Mouse (Mus musculus) MEL (cell line): Measurements from ENCODE around the gene Vps8. TPM values are rescaled to one million over a fixed set of nuclear protein-coding genes. Genes with fewer than 3 reads are reported as not detected.

Experiments used
- DNase-seq: peaks from one replicate; pipeline ENCODE4 v3.0.0; 2011; ENCODE audit warnings: low read depth, low spot score
- H3K27ac ChIP-seq: 2 replicates; pipeline ENCODE4 v1.5.1; 2012; ENCODE audit warnings: low read depth, mild to moderate bottlenecking, control low read depth, low read length, moderate library complexity; ENCODE audit not compliant: control insufficient read depth
- H3K27me3 ChIP-seq, 2 experiments: fragments of 150-350 bp in 1 of 2; sonication (generic) in 1 of 2; 2 replicates each; pipeline ENCODE4 v1.6.1; 2012; ENCODE audit warnings: low read length in 2 of 2, mild to moderate bottlenecking in 2 of 2, improper control_type of control experiment in 1 of 2, moderate library complexity in 1 of 2; ENCODE audit not compliant: insufficient read depth in 2 of 2, control insufficient read depth in 1 of 2
- H3K36me3 ChIP-seq, 2 experiments: 2 replicates each; pipeline ENCODE4 v1.6.1; 2012 to 2014; ENCODE audit warnings: low read length in 2 of 2, improper control_type of control experiment in 1 of 2, inconsistent platforms in 1 of 2, mild to moderate bottlenecking in 1 of 2; ENCODE audit not compliant: insufficient read depth in 2 of 2, control insufficient read depth in 1 of 2
- H3K4me1 ChIP-seq, 2 experiments: fragments of 150-350 bp in 1 of 2; sonication (generic) in 1 of 2; 2 replicates each; pipeline ENCODE4 v1.6.1; 2012; ENCODE audit warnings: low read length in 2 of 2, improper control_type of control experiment in 1 of 2, mild to moderate bottlenecking in 1 of 2; ENCODE audit not compliant: insufficient read depth in 2 of 2, control insufficient read depth in 1 of 2
- H3K4me3 ChIP-seq, 2 experiments: fragments of 150-350 bp in 1 of 2; sonication (generic) in 1 of 2; 2 replicates each; pipeline ENCODE4 v1.5.1; 2012; ENCODE audit warnings: low read depth in 2 of 2, low read length in 2 of 2, mild to moderate bottlenecking in 2 of 2, moderate library complexity in 2 of 2, control low read depth in 1 of 2, improper control_type of control experiment in 1 of 2; ENCODE audit not compliant: control insufficient read depth in 1 of 2, insufficient read depth in 1 of 2
- H3K79me2 ChIP-seq: 2 replicates; pipeline ENCODE4 v1.6.1; 2012; ENCODE audit warnings: mild to moderate bottlenecking, low read length, moderate library complexity; ENCODE audit not compliant: control insufficient read depth, poor library complexity, insufficient read depth
- H3K9ac ChIP-seq: 2 replicates; pipeline ENCODE4 v1.6.1; 2012; ENCODE audit warnings: low read depth, mild to moderate bottlenecking, control low read depth, low read length, moderate library complexity; ENCODE audit not compliant: control insufficient read depth, poor library complexity, severe bottlenecking
- H3K9me3 ChIP-seq: fragments of 150-350 bp; sonication (generic); replicated peaks from 2 replicates; pipeline ENCODE4 v1.6.1; 2012; ENCODE audit warnings: mild to moderate bottlenecking, low read length, improper control_type of control experiment, moderate library complexity; ENCODE audit not compliant: insufficient read depth
- BHLHE40 ChIP-seq: IDR thresholded peaks from 2 replicates; pipeline ENCODE4 v1.6.1; 2012; ENCODE audit warnings: low read depth, mild to moderate bottlenecking, inconsistent platforms, low read length, improper control_type of control experiment, borderline replicate concordance
- CHD1 ChIP-seq: IDR thresholded peaks from 2 replicates; pipeline ENCODE4 v1.6.1; 2012; ENCODE audit warnings: low read depth, mild to moderate bottlenecking, inconsistent platforms, low read length, improper control_type of control experiment
- CHD2 ChIP-seq: IDR thresholded peaks from 2 replicates; pipeline ENCODE4 v1.6.1; 2011; ENCODE audit warnings: low read length, improper control_type of control experiment
- CTCF ChIP-seq, 3 experiments: IDR thresholded peaks in 2 of 3; conservative IDR thresholded peaks in 1 of 3; 2 replicates each; pipeline ENCODE4 v1.5.1; 2011 to 2012; ENCODE audit warnings: low read length in 3 of 3, low read depth in 2 of 3, mild to moderate bottlenecking in 2 of 3, improper control_type of control experiment in 1 of 3, inconsistent platforms in 1 of 3, mixed read lengths in 1 of 3, moderate library complexity in 1 of 3; ENCODE audit not compliant: control insufficient read depth in 1 of 3, insufficient read depth in 1 of 3, poor library complexity in 1 of 3, severe bottlenecking in 1 of 3
- E2F4 ChIP-seq: IDR thresholded peaks from 2 replicates; pipeline ENCODE4 v1.6.1; 2011; ENCODE audit warnings: low read depth, low read length, improper control_type of control experiment, borderline replicate concordance
- ELF1 ChIP-seq: IDR thresholded peaks from 2 replicates; pipeline ENCODE4 v1.6.1; 2014; ENCODE audit warnings: low read depth, mild to moderate bottlenecking, inconsistent platforms, low read length, improper control_type of control experiment, moderate library complexity
- EP300 ChIP-seq, 2 experiments: IDR thresholded peaks; 2 replicates each; pipeline ENCODE4 v1.6.1; 2011; ENCODE audit warnings: improper control_type of control experiment in 2 of 2, low read length in 2 of 2, low read depth in 1 of 2, mild to moderate bottlenecking in 1 of 2
- ETS1 ChIP-seq: IDR thresholded peaks from 2 replicates; pipeline ENCODE4 v1.6.1; 2012; ENCODE audit warnings: low read depth, mild to moderate bottlenecking, inconsistent platforms, low read length, improper control_type of control experiment, moderate library complexity
- GATA1 ChIP-seq: IDR thresholded peaks from 2 replicates; pipeline ENCODE4 v1.6.1; 2011; ENCODE audit warnings: low read depth, low read length, improper control_type of control experiment
- HCFC1 ChIP-seq: IDR thresholded peaks from 2 replicates; pipeline ENCODE4 v1.6.1; 2012; ENCODE audit warnings: low read depth, mild to moderate bottlenecking, inconsistent platforms, low read length, improper control_type of control experiment, moderate library complexity
- JUND ChIP-seq: IDR thresholded peaks from 2 replicates; pipeline ENCODE4 v1.6.1; 2011; ENCODE audit warnings: low read depth, mild to moderate bottlenecking, improper control_type of control experiment, low read length
- MAX ChIP-seq: IDR thresholded peaks from 2 replicates; pipeline ENCODE4 v1.6.1; 2011; ENCODE audit warnings: low read length, improper control_type of control experiment
- MAZ ChIP-seq: IDR thresholded peaks from 2 replicates; pipeline ENCODE4 v1.6.1; 2012; ENCODE audit warnings: low read depth, mild to moderate bottlenecking, inconsistent platforms, low read length, improper control_type of control experiment
- MEF2A ChIP-seq: IDR thresholded peaks from 2 replicates; pipeline ENCODE4 v1.6.1; 2014; ENCODE audit warnings: low read depth, mild to moderate bottlenecking, inconsistent platforms, low read length, improper control_type of control experiment; ENCODE audit not compliant: poor library complexity, insufficient replicate concordance, severe bottlenecking; ENCODE audit errors: extremely low read depth
- MXI1 ChIP-seq: IDR thresholded peaks from 2 replicates; pipeline ENCODE4 v1.6.1; 2011; ENCODE audit warnings: mild to moderate bottlenecking, low read depth, low read length, improper control_type of control experiment
- MYC ChIP-seq: IDR thresholded peaks from 2 replicates; pipeline ENCODE4 v1.6.1; 2011; ENCODE audit warnings: low read depth, mild to moderate bottlenecking, low read length, improper control_type of control experiment, moderate library complexity
- NELFE ChIP-seq: IDR thresholded peaks from 2 replicates; pipeline ENCODE4 v1.6.1; 2011; ENCODE audit warnings: low read depth, low read length, improper control_type of control experiment
- NRF1 ChIP-seq: IDR thresholded peaks from 2 replicates; pipeline ENCODE4 v1.6.1; 2014; ENCODE audit warnings: low read depth, mild to moderate bottlenecking, inconsistent platforms, low read length, improper control_type of control experiment, moderate library complexity; ENCODE audit not compliant: poor library complexity, insufficient read depth, severe bottlenecking
- POLR2AphosphoS5 ChIP-seq: IDR thresholded peaks from 2 replicates; pipeline ENCODE4 v1.6.1; 2012; ENCODE audit warnings: low read depth, borderline replicate concordance, mild to moderate bottlenecking, inconsistent platforms, low read length, moderate library complexity, mixed read lengths
- RAD21 ChIP-seq: IDR thresholded peaks from 2 replicates; pipeline ENCODE4 v1.6.1; 2011; ENCODE audit warnings: mild to moderate bottlenecking, low read depth, low read length, improper control_type of control experiment
- RCOR1 ChIP-seq: IDR thresholded peaks from 2 replicates; pipeline ENCODE4 v1.6.1; 2012; ENCODE audit warnings: low read depth, mild to moderate bottlenecking, inconsistent platforms, low read length, improper control_type of control experiment
- SIN3A ChIP-seq: IDR thresholded peaks from 2 replicates; pipeline ENCODE4 v1.6.1; 2012; ENCODE audit warnings: low read length, improper control_type of control experiment, inconsistent platforms
- TBP ChIP-seq: IDR thresholded peaks from 2 replicates; pipeline ENCODE4 v1.8.0; 2011; ENCODE audit warnings: low read depth, low read length, improper control_type of control experiment
- TCF12 ChIP-seq: IDR thresholded peaks from 2 replicates; pipeline ENCODE4 v1.6.1; 2014; ENCODE audit warnings: low read depth, mild to moderate bottlenecking, inconsistent platforms, low read length, improper control_type of control experiment, moderate library complexity
- UBTF ChIP-seq: IDR thresholded peaks from 2 replicates; pipeline ENCODE4 v1.6.1; 2012; ENCODE audit warnings: low read depth, mild to moderate bottlenecking, inconsistent platforms, low read length, improper control_type of control experiment, moderate library complexity, borderline replicate concordance; ENCODE audit not compliant: insufficient read depth
- USF1 ChIP-seq: IDR thresholded peaks from 2 replicates; pipeline ENCODE4 v1.6.1; 2014; ENCODE audit warnings: low read depth, mild to moderate bottlenecking, inconsistent platforms, low read length, improper control_type of control experiment, moderate library complexity
- USF2 ChIP-seq, 2 experiments: IDR thresholded peaks; 2 replicates each; pipeline ENCODE4 v1.6.1; 2011 to 2012; ENCODE audit warnings: improper control_type of control experiment in 2 of 2, low read length in 2 of 2, borderline replicate concordance in 1 of 2, inconsistent platforms in 1 of 2, low read depth in 1 of 2, mild to moderate bottlenecking in 1 of 2; ENCODE audit not compliant: insufficient read depth in 1 of 2
- ZNF384 ChIP-seq: IDR thresholded peaks from 2 replicates; pipeline ENCODE4 v1.6.1; 2012; ENCODE audit warnings: low read depth, mild to moderate bottlenecking, inconsistent platforms, low read length, improper control_type of control experiment
- polyA plus RNA-seq, 2 experiments: library from polyadenylated mRNA; stranded (reverse) in 1 of 2; unstranded in 1 of 2; fragments of >175 nt in 1 of 2; fragments of >200 nt in 1 of 2; gene quantifications; 2 replicates each; pipeline versions ENCODE4 v1.2.1 to v1.2.4; 2012; ENCODE audit warnings: low replicate concordance in 2 of 2, low read depth in 1 of 2; ENCODE audit not compliant: insufficient read length in 2 of 2, insufficient read depth in 1 of 2, missing spikeins in 1 of 2
- total RNA-seq: library from RNA; depleted of rRNA; stranded (reverse); fragments of 300-350 nt; gene quantifications from 2 replicates; pipeline ENCODE4 v1.2.3, GENCODE M21; 2012

Gene Vps8
- total and polyA plus RNA-seq, 3 experiments, result 10.5 to 14.0 TPM; not detected in 1

DNA sequence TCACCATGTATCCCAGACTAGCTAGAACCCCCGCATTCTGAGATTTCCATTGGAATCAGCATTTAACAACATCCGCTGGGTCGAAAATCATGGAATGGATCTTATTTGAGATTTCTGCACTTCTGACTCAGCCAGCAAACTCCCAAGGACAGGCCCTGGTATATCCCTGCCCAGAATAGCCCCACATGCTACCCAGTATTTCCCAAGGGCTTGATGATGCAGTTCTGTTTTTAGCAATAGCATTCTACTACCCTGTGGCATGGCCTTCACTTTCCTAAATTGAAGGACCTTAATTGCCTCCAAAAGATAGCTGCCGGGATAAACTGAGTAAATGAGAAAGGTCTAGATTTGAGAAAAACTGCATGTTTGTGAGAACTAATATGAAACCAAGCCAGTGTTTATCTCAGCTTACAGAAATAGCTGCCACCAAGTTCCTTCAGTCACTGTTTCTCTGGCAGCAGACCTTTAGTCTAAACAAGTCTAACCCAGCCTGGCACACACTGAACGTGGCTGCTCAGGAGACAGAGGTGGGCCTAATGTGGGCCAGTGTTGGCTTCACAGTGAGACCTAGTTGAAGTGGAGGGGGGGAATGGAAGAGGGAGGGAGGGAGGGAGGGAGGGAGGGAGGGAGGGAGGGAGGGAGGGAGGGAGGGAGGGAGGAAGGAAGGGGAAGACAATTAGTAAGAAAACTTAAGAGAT is 213.4 kb downstream of the Vps8 start:
- TF ChIP-seq JUND (no peak), ZNF384 (no peak), SIN3A (no peak), MAX (no peak), POLR2AphosphoS5 (no peak), MAZ (no peak), NRF1 (no peak), TBP (no peak), TCF12 (no peak), ETS1 (no peak), E2F4 (no peak), USF2 (IDR thresholded peaks at IDR 0.05; ENCODE audit: borderline replicate concordance in 1 of 2, insufficient read depth in 1 of 2, low read depth in 1 of 2, low read length in 2 of 2) (no peak), RCOR1 (no peak), EP300 (IDR thresholded peaks at IDR 0.05; ENCODE audit: low read depth in 1 of 2, low read length in 2 of 2) (no peak), CTCF (IDR thresholded peaks at IDR 0.05 in 2 of 3, conservative IDR thresholded peaks at IDR 0.05 in 1 of 3; ENCODE audit: control insufficient read depth in 1 of 3, insufficient read depth in 1 of 3, low read depth in 2 of 3, low read length in 3 of 3, poor library complexity in 1 of 3, severe bottlenecking in 1 of 3) (no peak), MEF2A (no peak), GATA1 (no peak)
- no peak overlapping the region for H3K27ac ChIP-seq
- H3K4me1 ChIP-seq, result peaks cover 0 to 8% of the 10 kb centered on the region in 2 experiments; a peak in 2 of 4 replicates
- H3K27me3 ChIP-seq, result no peaks in the 10 kb centered on the region
- H3K9ac ChIP-seq, result no peak overlapping the region
- H3K4me3 ChIP-seq, result no peak overlapping the region
- DNase-seq, result no peak
- no peaks in the 10 kb centered on the region for H3K9me3 ChIP-seq
- H3K36me3 ChIP-seq, result no peaks in the 10 kb centered on the region
- H3K79me2 ChIP-seq, result no peaks in the 10 kb centered on the region

DNA sequence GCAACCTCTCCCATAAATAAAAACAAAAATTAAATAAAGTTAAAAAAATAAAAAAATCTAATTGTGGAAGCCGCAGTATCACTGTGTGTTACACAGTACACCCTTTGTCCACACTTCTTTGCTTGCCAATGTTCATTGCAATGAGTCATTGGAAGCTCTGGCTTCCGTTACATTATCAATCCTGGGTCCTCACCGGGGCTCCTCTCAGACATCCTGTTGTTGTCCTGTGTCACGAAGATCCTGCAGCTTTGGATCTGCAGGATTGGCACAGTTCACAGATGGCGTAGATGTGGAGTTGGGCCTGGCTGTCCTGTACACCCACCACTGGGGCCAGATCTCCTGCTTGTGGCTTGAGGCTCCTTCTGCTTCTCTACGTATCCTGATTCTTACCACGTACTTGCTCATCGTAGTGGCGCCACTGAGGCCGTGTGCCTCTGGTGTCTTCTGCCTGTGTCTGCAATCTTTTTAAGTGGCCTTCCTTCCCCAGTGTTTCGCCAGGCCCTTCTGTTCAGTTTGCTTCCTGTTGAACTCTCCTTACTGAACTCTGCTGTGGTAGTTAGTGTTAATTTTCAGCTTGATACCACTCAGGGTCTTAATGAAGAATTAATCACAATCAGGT is 214.4 kb downstream of the Vps8 start:
- no peaks in the 10 kb centered on the region for H3K27me3 ChIP-seq
- no peaks in the 10 kb centered on the region for H3K9me3 ChIP-seq
- H3K4me3 ChIP-seq, result no peak overlapping the region
- H3K36me3 ChIP-seq, result peaks cover 0 to 9% of the 10 kb centered on the region in 2 experiments; a peak in 2 of 4 replicates
- no peak for DNase-seq
- no peaks in the 10 kb centered on the region for H3K79me2 ChIP-seq
- H3K27ac ChIP-seq, result no peak overlapping the region
- peaks cover 6 to 18% of the 10 kb centered on the region in 2 experiments for H3K4me1 ChIP-seq
- no peak overlapping the region for H3K9ac ChIP-seq
- TF ChIP-seq HCFC1 (no peak), ZNF384 (no peak), RAD21 (no peak), SIN3A (no peak), NRF1 (no peak), MXI1 (no peak), ELF1 (no peak), CTCF (IDR thresholded peaks at IDR 0.05 in 2 of 3, conservative IDR thresholded peaks at IDR 0.05 in 1 of 3; ENCODE audit: control insufficient read depth in 1 of 3, insufficient read depth in 1 of 3, low read depth in 2 of 3, low read length in 3 of 3, poor library complexity in 1 of 3, severe bottlenecking in 1 of 3) (no peak), ETS1 (no peak), MYC (no peak), UBTF (no peak), JUND (no peak), TBP (no peak), CHD2 (no peak), POLR2AphosphoS5 (no peak), BHLHE40 (no peak), NELFE (no peak), USF1 (no peak), CHD1 (no peak)
